Mouse (Mus musculus) testis, adult 2 months (tissue): ENCODE results near the gene Ndufa7.

ENCODE experiments used
- CTCF ChIP-seq: fragments of 200-500 bp; IDR thresholded peaks from 2 replicates; pipeline ENCODE4 v1.5.1; 2012; ENCODE audit warnings: low read depth, mild to moderate bottlenecking, inconsistent platforms, low read length, moderate library complexity; ENCODE audit not compliant: control insufficient read depth, insufficient read depth, insufficient replicate concordance
- POLR2A ChIP-seq: fragments of 200-500 bp; IDR thresholded peaks from 2 replicates; pipeline ENCODE4 v1.6.1; 2012; ENCODE audit warnings: low read depth, mild to moderate bottlenecking, inconsistent platforms, low read length, moderate library complexity; ENCODE audit not compliant: control insufficient read depth

GRCm38 (mm10) chr17:33816612-33817011 is 7.8 kb upstream of the Ndufa7 start:
- TF ChIP-seq CTCF (no peak), POLR2A (no peak)
